Mouse (Mus musculus) liver, adult 2 months (tissue): ENCODE results near the gene Dido1. TPM values are rescaled to one million over a fixed set of nuclear protein-coding genes. Genes with fewer than 3 reads are reported as not detected.

Experiments used
- DNase-seq: peaks from one replicate; pipeline ENCODE4 v3.0.0-alpha.2; 2011; ENCODE audit warnings: low read depth, low spot score; ENCODE audit errors: extremely low read depth
- H3K27ac ChIP-seq: fragments of 200-500 bp; replicated peaks from 2 replicates; pipeline ENCODE4 v1.5.1; 2012; ENCODE audit warnings: low read depth, mild to moderate bottlenecking, control low read depth, inconsistent platforms, low read length; ENCODE audit not compliant: insufficient read depth
- H3K27me3 ChIP-seq: fragments of 200-500 bp; 2 replicates; pipeline ENCODE4 v1.6.1; 2012; ENCODE audit warnings: mild to moderate bottlenecking, moderate library complexity, low read length, inconsistent platforms; ENCODE audit not compliant: control insufficient read depth, insufficient read depth
- H3K36me3 ChIP-seq: fragments of 200-500 bp; 2 replicates; pipeline ENCODE4 v1.6.1; 2012; ENCODE audit warnings: low read length, inconsistent platforms; ENCODE audit not compliant: control insufficient read depth, insufficient read depth
- H3K4me1 ChIP-seq: fragments of 200-500 bp; 2 replicates; pipeline ENCODE4 v1.6.1; 2011; ENCODE audit warnings: low read length; ENCODE audit not compliant: control insufficient read depth, insufficient read depth
- H3K4me3 ChIP-seq: fragments of 200-500 bp; 2 replicates; pipeline ENCODE4 v1.5.1; 2011; ENCODE audit warnings: low read depth, mild to moderate bottlenecking, control low read depth, low read length, moderate library complexity; ENCODE audit not compliant: insufficient read depth
- H3K79me2 ChIP-seq: fragments of 200-500 bp; 2 replicates; pipeline ENCODE4 v1.6.1; 2012; ENCODE audit warnings: inconsistent platforms, mild to moderate bottlenecking, low read length, moderate library complexity; ENCODE audit not compliant: control insufficient read depth, insufficient read depth
- H3K9ac ChIP-seq: fragments of 200-500 bp; 2 replicates; pipeline ENCODE4 v1.6.1; 2012; ENCODE audit warnings: low read depth, mild to moderate bottlenecking, control low read depth, inconsistent platforms, low read length
- CTCF ChIP-seq: fragments of 200-500 bp; IDR thresholded peaks from 2 replicates; pipeline ENCODE4 v1.5.1; 2011; ENCODE audit warnings: low read depth, low read length, control low read depth
- POLR2A ChIP-seq: fragments of 200-500 bp; IDR thresholded peaks from 2 replicates; pipeline ENCODE4 v1.6.1; 2011; ENCODE audit warnings: low read length, control low read depth; ENCODE audit not compliant: insufficient read depth; ENCODE audit errors: extremely low read depth
- WGBS: fragments of 180-500 bp; shearing (Covaris S2); methylation state at CpG from one replicate; pipeline ENCODE4 v1.1.7; 2018; 5-methylcytosine and 5-hydroxymethylcytosine counted together
- polyA plus RNA-seq: library from polyadenylated mRNA; depleted of rRNA; stranded (reverse); fragments of >200 nt; gene quantifications from 2 replicates; pipeline ENCODE4 v1.2.3, GENCODE M21; 2012
- total RNA-seq: library from RNA; depleted of rRNA; stranded (reverse); fragments of >200 nt; gene quantifications from 2 replicates; pipeline ENCODE4 v1.2.3, GENCODE M21; 2014

Dido1 gene
- total and polyA plus RNA-seq, 2 experiments, result 10.0 to 27.1 TPM

GRCm38 (mm10) chr2:180701767-180702621, 7.8 kb downstream of the Dido1 start:
- WGBS, result under 1% methylated on average over 66 of the region's 66 CpGs
- H3K27ac ChIP-seq, result peak overlapping the region; percentile 95
- peaks cover 42% of the 10 kb centered on the region for H3K4me1 ChIP-seq
- no peaks in the 10 kb centered on the region for H3K27me3 ChIP-seq
- peak; percentile 72 for DNase-seq
- H3K79me2 ChIP-seq, result peaks cover 30% of the 10 kb centered on the region; the same call in 1 of the 2 replicates
- 0 out of 2 replicates have a peak, but pooled peaks have one; percentile 32 for TF ChIP-seq POLR2A
- TF ChIP-seq CTCF, result no peak
- peak overlapping the region; percentile 77 for H3K4me3 ChIP-seq
- peak overlapping the region; percentile 97 for H3K9ac ChIP-seq
- H3K36me3 ChIP-seq, result no peaks in the 10 kb centered on the region

GRCm38 (mm10) chr2:180701053-180701766, 8.6 kb downstream of the Dido1 start:
- no peaks in the 10 kb centered on the region; the same call in 1 of the 2 replicates for H3K36me3 ChIP-seq
- WGBS, result under 1% methylated on average over 26 of the region's 26 CpGs
- peaks cover 32% of the 10 kb centered on the region; the same call in 1 of the 2 replicates for H3K79me2 ChIP-seq
- peaks cover 46% of the 10 kb centered on the region for H3K4me1 ChIP-seq
- peak overlapping the region; percentile 95 for H3K27ac ChIP-seq
- H3K9ac ChIP-seq, result peak overlapping the region; percentile 97
- peak overlapping the region; percentile 77 for H3K4me3 ChIP-seq
- no peaks in the 10 kb centered on the region for H3K27me3 ChIP-seq
- TF ChIP-seq POLR2A (peak; percentile 58; the same call in 1 of the 2 replicates), CTCF (no peak)
- peak; percentile 98 for DNase-seq

- peaks cover 34% of the 10 kb centered on the region for H3K79me2 ChIP-seq
- whole genome bisulfite sequencing, result 14% methylated on average over 5 of the region's 5 CpGs
Measured at GRCm38 (mm10) chr2:180700457-180700856, 9.3 kb downstream of the Dido1 start.

GRCm38 (mm10) chr2:180695176-180695575, 14.6 kb downstream of the Dido1 start:
- peaks cover 9% of the 10 kb centered on the region for H3K36me3 ChIP-seq
- H3K79me2 ChIP-seq, result peaks cover 55% of the 10 kb centered on the region
- whole genome bisulfite sequencing, result 69% methylated on average over 2 of the region's 2 CpGs
- H3K27ac ChIP-seq, result no peak overlapping the region
- no peak for DNase-seq
- no peak overlapping the region for H3K4me3 ChIP-seq
- no peaks in the 10 kb centered on the region for H3K27me3 ChIP-seq
- H3K4me1 ChIP-seq, result peaks cover 37% of the 10 kb centered on the region
- no peak overlapping the region for H3K9ac ChIP-seq
- TF ChIP-seq CTCF (no peak), POLR2A (no peak)

More at GRCm38 (mm10) chr2:180700457-180700856, 9.3 kb downstream of the Dido1 start:
- Histone ChIP-seq H3K27me3 (no peaks in the 10 kb centered on the region), H3K9ac (peak overlapping the region; percentile 97), H3K27ac (peak overlapping the region; percentile 95), H3K4me3 (peak overlapping the region; percentile 77), H3K4me1 (peaks cover 53% of the 10 kb centered on the region), H3K36me3 (no peaks in the 10 kb centered on the region; the same call in 1 of the 2 replicates)
- TF ChIP-seq POLR2A (no peak), CTCF (no peak)
- peak; percentile 98 for DNase-seq

GRCm38 (mm10) chr2:180692630-180693029, 17.2 kb downstream of the Dido1 start:
- no peak overlapping the region for H3K9ac ChIP-seq
- DNase-seq, result no peak
- H3K4me1 ChIP-seq, result peaks cover 19% of the 10 kb centered on the region
- no peaks in the 10 kb centered on the region for H3K27me3 ChIP-seq
- TF ChIP-seq POLR2A, result no peak
- 2% methylated on average over 1 of the region's 1 CpGs for WGBS
- no peak overlapping the region for H3K4me3 ChIP-seq
- H3K36me3 ChIP-seq, result peaks cover 33% of the 10 kb centered on the region
- H3K79me2 ChIP-seq, result peaks cover 40% of the 10 kb centered on the region
- no peak overlapping the region for H3K27ac ChIP-seq
